Mouse (Mus musculus) midbrain, embryonic 15.5 days (tissue): ENCODE data around the gene Zfp157. TPM values are rescaled to one million over a fixed set of nuclear protein-coding genes. Genes with fewer than 3 reads are reported as not detected.
"Not testable (repeated sequence)": the region's sequence is repeated elsewhere in the genome, so short reads cannot be mapped to it uniquely, and the experiment has no call there.

Experiments used
- ATAC-seq: fragments of 200-750 bp; cut with Nextera tagmentation; replicated peaks from 2 replicates; pipeline ENCODE4 v1.8.0; 2017; ENCODE audit warnings: moderate TSS enrichment
- H3K27ac ChIP-seq: fragments of 300-500 bp; sonication (generic); 2 replicates; pipeline ENCODE4 v1.5.1; 2015; ENCODE audit warnings: mild to moderate bottlenecking, inconsistent platforms
- H3K27me3 ChIP-seq: fragments of 300-500 bp; sonication (generic); replicated peaks from 2 replicates; pipeline ENCODE4 v1.6.1; 2015; ENCODE audit warnings: inconsistent platforms
- H3K36me3 ChIP-seq: fragments of 300-500 bp; sonication (generic); replicated peaks from 2 replicates; pipeline ENCODE4 v1.6.1; 2015; ENCODE audit warnings: inconsistent platforms
- H3K4me1 ChIP-seq: fragments of 300-500 bp; sonication (generic); 2 replicates; pipeline ENCODE4 v1.6.1; 2015; ENCODE audit warnings: inconsistent platforms
- H3K4me2 ChIP-seq: fragments of 300-500 bp; sonication (generic); 2 replicates; pipeline ENCODE4 v1.6.1; 2015; ENCODE audit warnings: inconsistent platforms, mild to moderate bottlenecking, moderate library complexity
- H3K4me3 ChIP-seq: fragments of 300-500 bp; sonication (generic); 2 replicates; pipeline ENCODE4 v1.5.1; 2015; ENCODE audit warnings: mild to moderate bottlenecking, inconsistent platforms
- H3K9ac ChIP-seq: fragments of 300-500 bp; sonication (generic); 2 replicates; pipeline ENCODE4 v1.6.1; 2015; ENCODE audit warnings: mild to moderate bottlenecking, inconsistent platforms
- H3K9me3 ChIP-seq: fragments of 300-500 bp; sonication (generic); 2 replicates; pipeline ENCODE4 v1.6.1; 2016; ENCODE audit warnings: inconsistent platforms
- WGBS: fragments of 180-500 bp; shearing (Covaris S2); methylation state at CpG from one replicate; pipeline ENCODE4 v1.1.7; 2015; ENCODE audit warnings: mixed read lengths; 5-methylcytosine and 5-hydroxymethylcytosine counted together
- polyA plus RNA-seq: library from polyadenylated mRNA; unstranded; fragments of >200 nt; fragmentation: Nextera tagmentation; extraction: Ambion mirVana; gene quantifications from 2 replicates; pipeline ENCODE4 v1.2.1, GENCODE M21; 2015

Zfp157 gene
- polyA plus RNA-seq = 70.4 and 79.7 TPM in 2 replicates

- Histone ChIP-seq H3K27me3 (no peaks in the 10 kb centered on the region), H3K9ac (peak within 1 kb of the TSS; percentile 99), H3K27ac (peak within 1 kb of the TSS; percentile 95), H3K4me1 (peaks cover 35% of the 10 kb centered on the region), H3K4me3 (peak within 1 kb of the TSS; percentile 95), H3K4me2 (peak within 1 kb of the TSS; percentile 90), H3K9me3 (no peaks in the 10 kb centered on the region), H3K36me3 (peaks cover 22% of the 10 kb centered on the region)
- peak; percentile 100 for ATAC-seq
- WGBS = under 1% methylated on average over 49 of the region's 49 CpGs
Measured at GRCm38 (mm10) chr5:138441286-138442194, at the start of gene Zfp157. Zfp157 (plus strand) TSS chr5:138441468.

- no peaks in the 10 kb centered on the region for H3K4me1 ChIP-seq
- WGBS = 51% methylated on average over 2 of the region's 2 CpGs
- ATAC-seq = no peak
Measured at GRCm38 (mm10) chr5:138397795-138398337, 43.4 kb upstream of the Zfp157 start.

DNA sequence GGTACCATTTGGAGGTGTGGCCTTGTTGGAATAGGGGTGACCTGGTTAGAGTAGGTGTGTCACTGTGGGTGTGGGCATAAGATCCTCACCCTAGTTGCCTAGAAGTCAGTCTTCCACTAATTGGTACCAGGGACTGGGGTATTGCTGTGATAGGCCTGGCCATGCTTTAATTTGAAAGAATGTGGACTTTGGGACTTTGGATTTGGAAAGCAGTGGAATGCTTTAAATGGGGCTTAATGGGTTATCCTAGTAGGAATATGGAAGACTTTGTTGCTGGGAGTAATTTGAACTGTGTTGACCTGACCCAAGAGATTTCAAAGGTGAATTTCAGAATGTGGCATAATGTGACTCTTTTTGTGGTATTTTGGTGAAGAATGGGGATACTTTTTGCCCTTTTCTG lies 40.8 kb upstream of the Zfp157 start:
- H3K9me3 ChIP-seq, H3K4me1 ChIP-seq, ATAC-seq, H3K36me3 ChIP-seq, H3K4me3 ChIP-seq, H3K9ac ChIP-seq, H3K4me2 ChIP-seq, H3K27ac ChIP-seq, H3K27me3 ChIP-seq: not testable (repeated sequence)

More at GRCm38 (mm10) chr5:138397795-138398337, 43.4 kb upstream of the Zfp157 start:
- no peak overlapping the region for H3K27ac ChIP-seq
- no peak overlapping the region for H3K4me3 ChIP-seq
- no peaks in the 10 kb centered on the region for H3K27me3 ChIP-seq
- H3K9ac ChIP-seq = no peak overlapping the region
- H3K4me2 ChIP-seq = no peak overlapping the region
- H3K36me3 ChIP-seq = no peaks in the 10 kb centered on the region
- H3K9me3 ChIP-seq = no peaks in the 10 kb centered on the region

DNA sequence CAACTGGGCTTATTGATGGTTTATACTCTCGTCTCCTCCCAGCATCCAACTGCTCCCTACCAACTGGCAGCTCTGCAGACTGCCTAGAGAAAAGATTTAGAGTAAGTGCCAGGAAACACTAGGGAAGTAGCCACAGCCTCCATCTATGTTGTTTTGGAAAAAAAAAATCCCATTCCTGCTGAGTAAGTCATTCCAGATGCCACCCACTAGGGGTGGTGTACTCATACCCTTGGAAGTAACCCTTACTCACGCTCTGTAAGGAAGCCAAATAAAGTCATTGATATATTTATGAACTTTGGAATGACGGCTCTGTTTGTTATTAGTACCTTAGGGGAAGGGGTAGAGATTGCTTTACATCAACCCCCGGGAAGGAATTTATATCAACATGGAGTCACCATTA lies 17.1 kb downstream of the Zfp157 start:
- no peak overlapping the region for H3K4me2 ChIP-seq
- WGBS = 94% methylated on average over 4 of the region's 4 CpGs
- peaks cover 62% of the 10 kb centered on the region for H3K36me3 ChIP-seq
- H3K27me3 ChIP-seq = no peaks in the 10 kb centered on the region
- H3K27ac ChIP-seq = no peak overlapping the region
- no peak overlapping the region for H3K4me3 ChIP-seq
- H3K4me1 ChIP-seq = no peaks in the 10 kb centered on the region
- H3K9ac ChIP-seq = no peak overlapping the region
- peaks cover 16% of the 10 kb centered on the region for H3K9me3 ChIP-seq
- no peak for ATAC-seq

- H3K36me3 ChIP-seq = peaks cover 56% of the 10 kb centered on the region
- H3K9ac ChIP-seq = no peak overlapping the region
- H3K27ac ChIP-seq = no peak overlapping the region
- peaks cover 14% of the 10 kb centered on the region for H3K9me3 ChIP-seq
- no peak overlapping the region for H3K4me3 ChIP-seq
- no peaks in the 10 kb centered on the region for H3K4me1 ChIP-seq
- no peak overlapping the region for H3K4me2 ChIP-seq
- WGBS = 98% methylated on average over 1 of the region's 1 CpGs
- no peaks in the 10 kb centered on the region for H3K27me3 ChIP-seq
- ATAC-seq = no peak
Measured at GRCm38 (mm10) chr5:138459107-138459506, 17.8 kb downstream of the Zfp157 start.

DNA sequence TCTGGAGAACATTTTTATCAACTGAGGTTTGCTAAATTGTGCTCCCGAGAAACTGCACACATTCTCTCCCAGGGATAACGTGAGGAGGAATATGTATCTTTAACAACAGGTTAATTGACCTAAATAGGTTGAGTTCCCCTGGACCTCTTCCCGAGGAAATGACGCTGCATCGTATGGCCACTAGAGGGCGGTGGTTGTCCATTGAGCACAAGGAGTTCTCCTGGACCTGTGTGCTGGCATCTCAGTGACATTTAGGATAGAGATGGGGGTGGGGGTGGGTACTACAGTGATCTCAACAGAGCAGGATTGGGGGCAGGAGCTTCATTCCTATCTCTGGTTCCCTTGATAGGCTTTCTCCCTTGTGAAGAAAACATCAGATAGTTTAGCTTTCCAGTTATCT lies 32.3 kb downstream of the Zfp157 start:
- no peak overlapping the region for H3K4me2 ChIP-seq
- no peaks in the 10 kb centered on the region for H3K36me3 ChIP-seq
- H3K4me1 ChIP-seq = no peaks in the 10 kb centered on the region
- 35% methylated on average over 6 of the region's 6 CpGs for WGBS
- H3K27ac ChIP-seq = no peak overlapping the region
- no peak overlapping the region for H3K4me3 ChIP-seq
- H3K9ac ChIP-seq = no peak overlapping the region
- no peaks in the 10 kb centered on the region for H3K27me3 ChIP-seq
- ATAC-seq = no peak
- H3K9me3 ChIP-seq = no peaks in the 10 kb centered on the region

GRCm38 (mm10) chr5:138504548-138504947 lies 63.3 kb downstream of the Zfp157 start:
- ATAC-seq = not testable (repeated sequence)

More at GRCm38 (mm10) chr5:138504548-138504947, 63.3 kb downstream of the Zfp157 start:
- H3K27ac ChIP-seq, H3K27me3 ChIP-seq, H3K9ac ChIP-seq, H3K9me3 ChIP-seq, H3K36me3 ChIP-seq, H3K4me2 ChIP-seq, H3K4me1 ChIP-seq, H3K4me3 ChIP-seq: not testable (repeated sequence)
- 92% methylated on average over 12 of the region's 12 CpGs for WGBS

Other genes with a start within 250 kb of the Zfp157 start
- gene Mblac1, start 247.2 kb upstream of the Zfp157 start, polyA plus RNA-seq = 15.1 and 18.5 TPM in 2 replicates
- 0.06 TPM in 1 of 2 replicates, not detected in the other for gene Nxpe5, start 215.6 kb upstream of the Zfp157 start, polyA plus RNA-seq
- gene Lamtor4, start 186.0 kb upstream of the Zfp157 start, polyA plus RNA-seq = 96.4 and 108 TPM in 2 replicates
- gene BC037034, start 177.4 kb upstream of the Zfp157 start, polyA plus RNA-seq = 19.5 and 20.8 TPM in 2 replicates
- 2.1 and 2.9 TPM in 2 replicates for gene Gal3st4, start 168.6 kb upstream of the Zfp157 start, polyA plus RNA-seq
- gene Gm43720, start 161.5 kb upstream of the Zfp157 start, polyA plus RNA-seq = 0.04 and 0.09 TPM in 2 replicates
- 218 and 231 TPM in 2 replicates for gene Gpc2, start 161.5 kb upstream of the Zfp157 start, polyA plus RNA-seq
- 8.3 and 9.7 TPM in 2 replicates for gene Stag3, start 161.2 kb upstream of the Zfp157 start, polyA plus RNA-seq
- 0.22 TPM in 1 of 2 replicates, not detected in the other for gene Pvrig, start 99.5 kb upstream of the Zfp157 start, polyA plus RNA-seq
- not detected in 2 replicates for gene 1700123K08Rik, start 123.2 kb downstream of the Zfp157 start, polyA plus RNA-seq
- 78.4 and 78.6 TPM in 2 replicates for gene Zfp68, start 178.3 kb downstream of the Zfp157 start, polyA plus RNA-seq
- 24.4 and 26.4 TPM in 2 replicates for gene A430033K04Rik, start 181.4 kb downstream of the Zfp157 start, polyA plus RNA-seq